8 mouse cellular contexts compared by ENCODE assay signal in the genomic region with DNA sequence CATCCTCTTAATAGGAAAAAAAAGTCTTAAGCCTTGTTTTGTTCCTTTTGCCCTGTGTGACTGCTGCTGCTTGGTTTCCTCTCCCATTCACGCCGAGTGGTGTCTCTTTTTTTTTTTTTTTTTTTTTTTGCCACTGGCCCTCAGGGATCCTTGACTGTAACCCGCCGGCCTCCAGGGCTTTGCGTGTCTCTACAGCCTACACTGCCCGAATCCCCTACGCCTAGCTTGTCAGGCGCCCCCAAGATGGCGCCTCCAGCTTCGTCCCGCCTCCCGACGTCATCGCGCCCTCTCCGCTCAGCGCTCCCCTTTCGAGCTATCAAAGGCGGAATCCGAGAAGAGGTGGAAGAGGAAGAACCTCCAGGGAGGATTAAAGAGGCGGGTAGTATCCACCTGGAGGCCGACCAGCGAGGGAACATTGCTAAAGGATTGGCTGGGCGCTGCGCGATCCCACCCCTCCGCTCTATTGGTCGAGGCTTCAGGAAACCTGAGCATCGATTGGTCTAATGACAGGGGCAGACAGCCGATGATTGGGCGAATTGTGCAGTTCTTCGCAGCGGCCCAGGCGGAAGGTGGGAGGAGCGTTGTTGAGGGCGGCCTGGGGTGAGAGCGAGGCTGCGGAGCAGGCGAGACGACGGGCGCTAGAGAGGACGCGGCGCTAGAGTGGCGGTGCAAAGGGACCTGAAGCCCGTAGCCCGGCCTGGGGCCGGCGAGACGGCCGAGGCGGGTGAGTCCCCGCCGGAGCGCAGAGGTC. TPM values are rescaled to one million over a fixed set of nuclear protein-coding genes. Genes with fewer than 3 reads are reported as not detected.
DNase-seq lines count a peak whose midpoint lies in the region; ATAC-seq lines count a peak whose summit lies in the region.

No protein-coding gene starts in this region.

- DNase-seq in B cell, adult 2 months = peak; percentile 94 to 95
- peak; percentile 100 for DNase-seq in brain, adult 2 months (ENCODE audit: low read depth, low spot score)
- DNase-seq in heart, embryonic 10.5 days (ENCODE audit: low spot score) = peak; percentile 100
- peak; percentile 98 for DNase-seq in liver
- DNase-seq in spleen, postnatal 4 days (ENCODE audit: low spot score in 2 of 2) = peak; percentile 97

- H3K9ac ChIP-seq in kidney, embryonic 15.5 days = peak overlapping the region; percentile 97

- no peaks in the 10 kb centered on the region for H3K9me3 ChIP-seq in heart, embryonic 10.5 days
- no peaks in the 10 kb centered on the region for H3K9me3 ChIP-seq in kidney, embryonic 15.5 days (replicated peaks)

- ATAC-seq in erythroblast, adult 5-6 weeks (replicated peaks; ENCODE audit: low FRiP score, poor library complexity, severe bottlenecking) = peak; percentile 94
- ATAC-seq in kidney, embryonic 15.5 days (replicated peaks; ENCODE audit: low FRiP score) = peak; percentile 97
- peak; percentile 91 for ATAC-seq in monocyte, adult 5-6 weeks (replicated peaks; ENCODE audit: insufficient number of reproducible peaks, low FRiP score, low TSS enrichment, poor library complexity, severe bottlenecking)

- peak overlapping the region; percentile 74 for H3K4me2 ChIP-seq in kidney, embryonic 15.5 days

- under 1% methylated on average over 56 of the region's 56 CpGs for WGBS in heart, embryonic 10.5 days
- under 1% methylated on average over 56 of the region's 56 CpGs for WGBS in kidney, embryonic 15.5 days

- H3K4me3 ChIP-seq in heart, embryonic 10.5 days = peak overlapping the region; percentile 99
- H3K4me3 ChIP-seq in kidney, embryonic 15.5 days (replicated peaks) = peak overlapping the region; percentile 93

- no peaks in the 10 kb centered on the region for H3K27me3 ChIP-seq in heart, embryonic 10.5 days (ENCODE audit: insufficient read depth, poor library complexity, severe bottlenecking)
- H3K27me3 ChIP-seq in kidney, embryonic 15.5 days = no peaks in the 10 kb centered on the region

- H3K27ac ChIP-seq in heart, embryonic 10.5 days = peak overlapping the region; percentile 96
- peak overlapping the region; percentile 98 for H3K27ac ChIP-seq in kidney, embryonic 15.5 days

- peaks cover 58% of the 10 kb centered on the region for H3K4me1 ChIP-seq in heart, embryonic 10.5 days
- peaks cover 50% of the 10 kb centered on the region for H3K4me1 ChIP-seq in kidney, embryonic 15.5 days

- H3K36me3 ChIP-seq in heart, embryonic 10.5 days = peaks cover 26% of the 10 kb centered on the region
- H3K36me3 ChIP-seq in kidney, embryonic 15.5 days = peaks cover 26% of the 10 kb centered on the region

RNA-seq across cellular contexts. Expression of gene Zfp574, which starts 4.5 kb away (rescaled TPM):
- 1.9 and 2.7 TPM in 2 replicates for total RNA-seq in erythroblast, adult 5-6 weeks (2015; ENCODE audit: low replicate concordance)
- total RNA-seq in erythroblast, adult 5-6 weeks (2017; ENCODE audit: low replicate concordance) = 2.0 and 2.1 TPM in 2 replicates
- polyA plus RNA-seq in heart, embryonic 10.5 days (2016; fragmentation: Nextera tagmentation; extraction: Ambion mirVana) = 25.0 and 30.2 TPM in 2 replicates
- 33.9 and 37.1 TPM in 2 replicates for polyA plus RNA-seq in kidney, embryonic 15.5 days (2015; fragmentation: Nextera tagmentation; extraction: Ambion mirVana)
- total RNA-seq in monocyte, adult 5-6 weeks (2017) = 1.5 to 4.7 TPM (median 3.4 TPM) in 3 replicates

RNA-seq across cellular contexts. Expression of gene Grik5, which starts 4.7 kb away (rescaled TPM):
- 4.0 and 8.1 TPM in 2 replicates for total RNA-seq in erythroblast, adult 5-6 weeks (2015; ENCODE audit: low replicate concordance)
- 6.6 and 14.4 TPM in 2 replicates for total RNA-seq in erythroblast, adult 5-6 weeks (2017; ENCODE audit: low replicate concordance)
- polyA plus RNA-seq in heart, embryonic 10.5 days (2016; fragmentation: Nextera tagmentation; extraction: Ambion mirVana) = 4.7 and 6.6 TPM in 2 replicates
- 5.1 and 7.0 TPM in 2 replicates for polyA plus RNA-seq in kidney, embryonic 15.5 days (2015; fragmentation: Nextera tagmentation; extraction: Ambion mirVana)
- total RNA-seq in monocyte, adult 5-6 weeks (2017) = 0.48 to 2.9 TPM in 2 of 3 replicates, not detected in the other

Comparison
In these comparisons a context has a peak if more than half of its experiments do, and no peak if none do; other contexts are left out.
1. Peak in every context shown above with its lines: DNase-seq, ATAC-seq, H3K4me3 ChIP-seq and H3K27ac ChIP-seq.